Mouse (Mus musculus) embryonic fibroblast, embryonic 13.5 days (primary cell): ENCODE measurements around the gene Als2. TPM values are rescaled to one million over a fixed set of nuclear protein-coding genes. Genes with fewer than 3 reads are reported as not detected.

Experiments used
- H3K27ac ChIP-seq: 2 replicates; pipeline ENCODE4 v1.5.1; 2012; ENCODE audit warnings: low read length, control low read depth, inconsistent platforms; ENCODE audit not compliant: insufficient read depth
- H3K4me1 ChIP-seq: 2 replicates; pipeline ENCODE4 v1.6.1; 2011; ENCODE audit warnings: low read length; ENCODE audit not compliant: control insufficient read depth, insufficient read depth
- H3K4me3 ChIP-seq: 2 replicates; pipeline ENCODE4 v1.5.1; 2011; ENCODE audit warnings: mild to moderate bottlenecking, control low read depth, low read length; ENCODE audit not compliant: insufficient read depth
- CTCF ChIP-seq: IDR thresholded peaks from 2 replicates; pipeline ENCODE4 v1.5.1; 2011; ENCODE audit warnings: mild to moderate bottlenecking, control low read depth, low read length, moderate library complexity, borderline replicate concordance; ENCODE audit not compliant: insufficient read depth
- POLR2A ChIP-seq: IDR thresholded peaks from 2 replicates; pipeline ENCODE4 v1.6.1; 2011; ENCODE audit warnings: low read depth, mild to moderate bottlenecking, control low read depth, low read length, moderate library complexity
- polyA plus RNA-seq: library from polyadenylated mRNA; stranded (reverse); fragments of >200 nt; gene quantifications from 2 replicates; pipeline ENCODE4 v1.2.4, GENCODE M21; 2011; ENCODE audit warnings: low read depth; ENCODE audit not compliant: missing spikeins, insufficient read length

Als2 gene
- polyA plus RNA-seq, 1 experiment = 9.3 TPM

DNA sequence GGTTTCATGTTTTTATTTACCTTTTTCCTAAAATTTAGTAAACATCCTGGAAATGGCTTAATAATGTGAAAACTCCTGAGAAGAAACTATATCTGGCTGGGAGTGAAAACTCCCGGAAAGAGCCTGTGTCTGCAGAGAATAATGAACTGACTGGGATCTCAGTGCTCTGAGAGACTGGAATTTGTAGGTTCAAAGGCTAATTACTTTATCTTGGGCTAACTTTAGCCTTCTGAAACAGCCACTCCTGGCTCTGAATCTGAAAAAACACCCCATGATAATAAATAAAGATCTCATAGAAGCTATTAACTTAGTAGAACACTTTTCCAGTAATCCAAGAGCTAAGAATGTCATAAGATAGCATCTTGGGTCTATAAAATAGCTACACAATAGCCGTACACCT lies 68.5 kb downstream of the Als2 start:
- Histone ChIP-seq H3K27ac (no peak overlapping the region), H3K4me3 (no peak overlapping the region), H3K4me1 (peaks cover 13% of the 10 kb centered on the region)
- no peak for TF ChIP-seq CTCF
- no peak for TF ChIP-seq POLR2A

DNA sequence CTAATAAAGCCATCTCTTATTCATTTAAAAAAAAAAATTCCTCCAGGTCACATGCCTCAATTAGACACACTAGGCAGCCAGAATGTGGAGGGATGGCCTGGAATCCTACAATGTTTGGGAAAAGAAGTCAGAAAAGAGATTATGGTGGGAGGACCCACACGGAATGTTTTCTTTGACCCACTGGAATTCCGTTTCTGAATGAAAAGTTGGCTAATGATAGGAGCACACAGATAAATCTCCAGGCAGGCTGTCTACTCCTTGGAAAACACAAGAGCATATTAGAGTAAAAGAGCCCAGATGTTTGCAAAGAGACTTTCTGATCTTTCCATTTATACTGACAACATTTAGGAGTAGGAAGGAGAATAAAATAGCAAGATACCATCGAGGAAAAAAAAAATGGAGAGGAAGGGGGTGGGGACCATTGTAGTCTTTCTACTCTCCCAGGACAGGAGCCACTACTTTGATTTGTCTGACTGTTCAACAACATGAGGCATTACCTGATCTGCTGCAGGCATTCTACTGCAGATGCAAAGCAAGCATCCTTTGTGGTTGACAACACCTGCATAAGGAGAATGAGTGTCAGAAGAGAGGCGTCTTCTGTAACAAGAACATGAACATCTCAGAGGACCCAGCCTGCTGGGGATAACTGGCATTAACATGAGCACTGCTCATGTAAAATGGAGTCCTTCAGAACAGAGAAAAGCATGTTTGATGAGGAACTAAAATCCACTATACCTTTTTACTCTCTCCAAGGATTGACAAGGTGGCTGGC lies 69.2 kb downstream of the Als2 start:
- TF ChIP-seq CTCF (no peak), POLR2A (no peak)
- no peak overlapping the region for H3K4me3 ChIP-seq
- H3K27ac ChIP-seq = no peak overlapping the region
- H3K4me1 ChIP-seq = peaks cover 19% of the 10 kb centered on the region

DNA sequence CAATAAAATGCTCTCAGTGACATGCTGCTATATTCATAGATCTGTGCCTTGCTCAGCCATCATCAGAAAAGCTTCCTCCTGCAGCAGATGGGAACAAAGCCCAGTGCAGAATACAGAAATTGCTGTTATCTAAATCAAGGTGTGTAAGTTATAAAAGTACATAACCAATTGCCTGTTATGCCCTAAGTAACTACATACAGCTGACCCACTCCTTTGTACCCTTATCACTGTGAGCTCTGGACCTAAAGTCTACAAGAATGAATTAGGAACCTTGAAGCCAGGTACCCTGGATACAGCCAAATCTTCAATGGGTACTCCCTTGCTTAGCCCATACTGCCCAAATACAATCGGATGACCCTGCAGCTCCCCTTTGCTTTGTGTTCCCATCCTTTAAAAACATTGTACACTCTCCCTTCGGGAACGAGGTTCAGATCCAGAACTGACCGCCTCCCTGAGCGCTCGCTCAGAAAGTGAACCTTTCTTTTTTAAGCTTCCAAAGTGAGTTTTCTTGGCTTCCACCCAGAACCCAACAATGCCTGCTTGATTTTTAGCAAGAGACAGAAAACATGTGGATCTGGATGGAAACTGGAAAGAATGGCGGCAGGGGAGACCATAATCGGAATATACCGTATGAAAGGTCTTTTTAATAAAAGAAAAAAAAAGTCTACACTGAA lies 70.7 kb downstream of the Als2 start:
- no peak overlapping the region for H3K4me3 ChIP-seq
- H3K4me1 ChIP-seq = peaks cover 16% of the 10 kb centered on the region
- no peak for TF ChIP-seq CTCF
- TF ChIP-seq POLR2A = no peak
- no peak overlapping the region for H3K27ac ChIP-seq

DNA sequence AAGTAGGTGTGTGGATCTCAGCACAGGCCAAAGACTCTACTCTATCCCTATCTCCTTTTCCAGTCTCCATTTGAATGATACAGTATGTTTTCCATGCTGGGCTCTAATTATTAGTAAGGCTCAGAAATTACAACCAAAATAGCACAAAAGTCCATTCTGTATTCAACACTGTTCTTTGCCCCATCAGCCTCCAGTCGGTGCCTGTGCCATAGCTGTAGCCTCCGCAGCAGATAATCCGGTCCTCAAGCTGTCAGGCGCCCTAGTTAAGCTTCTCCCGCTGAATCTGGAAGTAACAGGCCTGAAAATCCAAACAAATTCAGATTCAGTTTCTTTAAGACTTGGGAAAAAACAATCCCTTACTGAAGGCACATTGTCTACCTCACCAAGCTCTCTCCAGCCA lies 73.1 kb downstream of the Als2 start:
- H3K4me1 ChIP-seq = peaks cover 17% of the 10 kb centered on the region
- H3K4me3 ChIP-seq = no peak overlapping the region
- TF ChIP-seq POLR2A (no peak), CTCF (no peak)
- no peak overlapping the region for H3K27ac ChIP-seq

DNA sequence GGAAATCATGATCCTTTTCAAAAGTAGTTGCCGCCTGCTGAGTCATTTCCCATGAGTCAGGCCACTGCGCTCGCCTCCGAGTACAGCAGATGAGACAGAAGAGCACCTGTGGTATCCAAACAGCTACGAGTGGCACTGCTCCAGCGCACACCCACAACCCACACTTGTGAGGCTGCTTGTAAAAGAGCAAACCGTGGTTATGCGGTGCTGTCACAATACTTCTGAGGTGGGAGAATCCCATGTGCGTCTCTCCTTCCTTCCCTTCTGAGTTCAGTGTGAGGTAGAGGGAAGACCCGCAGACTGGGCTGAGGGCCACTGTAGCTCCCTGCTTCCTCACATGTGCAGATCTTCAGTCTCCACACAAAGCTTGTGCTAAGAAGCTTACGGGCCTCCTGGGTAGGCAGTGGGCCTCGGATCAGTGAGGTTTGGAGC lies 74.0 kb downstream of the Als2 start, which contains the start of gene Mpp4:
Mpp4 (minus strand) TSS at position 360 of the 432 bp plus-strand sequence.
- Histone ChIP-seq H3K27ac (peak within 1 kb of the TSS; percentile 87), H3K4me1 (peaks cover 17% of the 10 kb centered on the region)

DNA sequence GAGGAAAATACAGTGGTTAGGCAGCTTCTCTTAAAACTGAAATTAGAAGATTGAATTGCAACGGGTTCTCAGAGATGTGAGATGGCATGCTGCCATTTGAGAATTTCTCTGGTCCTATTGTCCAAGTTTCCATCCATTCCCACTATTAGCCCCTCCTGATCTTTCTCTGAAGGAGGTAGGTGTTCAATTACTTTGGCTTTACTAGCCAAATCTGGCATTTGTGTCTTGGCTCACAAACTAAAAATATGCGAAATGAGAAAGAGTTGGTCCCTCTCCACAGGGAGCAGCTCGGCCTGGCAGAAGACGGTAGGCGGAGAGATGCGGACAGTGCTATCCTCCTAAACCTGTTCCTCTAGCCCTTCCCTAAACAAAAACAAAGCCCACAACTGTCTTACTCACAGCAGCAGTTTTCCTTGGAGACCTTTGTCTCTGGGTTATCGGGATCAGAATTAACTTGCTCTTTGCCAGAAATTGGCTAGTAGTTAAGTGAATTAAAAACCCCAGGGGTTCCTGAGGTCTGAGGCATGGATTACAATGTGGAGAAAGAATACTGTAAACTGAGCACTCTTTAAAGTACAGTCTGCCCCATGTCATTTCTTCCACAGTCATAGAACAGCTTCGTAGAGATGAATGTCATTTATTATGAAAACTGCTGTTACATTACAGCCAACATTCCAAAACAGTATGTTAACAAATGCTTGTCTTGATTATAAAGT lies 74.6 kb downstream of the Als2 start:
- H3K27ac ChIP-seq = peak overlapping the region; percentile 87
- H3K4me3 ChIP-seq = no peak overlapping the region
- TF ChIP-seq CTCF = no peak
- H3K4me1 ChIP-seq = peaks cover 17% of the 10 kb centered on the region

More for the DNA sequence above, 74.0 kb downstream of the Als2 start, which contains the start of gene Mpp4:
- no peak within 1 kb of the TSS for H3K4me3 ChIP-seq
- TF ChIP-seq CTCF = no peak
- no peak for TF ChIP-seq POLR2A

DNA sequence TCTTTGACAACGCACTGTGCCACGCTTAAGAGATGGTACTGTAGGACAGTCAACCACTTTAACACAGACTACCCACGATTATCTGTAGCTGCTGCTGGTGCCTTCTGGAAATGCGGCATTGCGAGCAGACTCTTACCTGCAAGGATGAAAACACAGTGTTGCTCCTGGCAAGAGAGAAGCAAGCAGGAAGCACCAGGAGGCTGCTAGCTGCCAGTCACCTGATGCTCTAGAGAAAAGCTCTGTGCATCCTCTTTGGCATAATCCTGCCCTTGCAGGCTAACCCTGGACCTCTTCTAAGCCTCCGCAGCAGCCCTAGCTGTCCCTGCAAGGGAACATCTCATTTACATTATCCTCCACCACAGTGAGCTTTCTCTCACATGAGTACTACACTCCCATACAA lies 75.6 kb downstream of the Als2 start:
- Histone ChIP-seq H3K27ac (no peak overlapping the region), H3K4me3 (no peak overlapping the region), H3K4me1 (peaks cover 15% of the 10 kb centered on the region)
- TF ChIP-seq CTCF (no peak), POLR2A (no peak)

DNA sequence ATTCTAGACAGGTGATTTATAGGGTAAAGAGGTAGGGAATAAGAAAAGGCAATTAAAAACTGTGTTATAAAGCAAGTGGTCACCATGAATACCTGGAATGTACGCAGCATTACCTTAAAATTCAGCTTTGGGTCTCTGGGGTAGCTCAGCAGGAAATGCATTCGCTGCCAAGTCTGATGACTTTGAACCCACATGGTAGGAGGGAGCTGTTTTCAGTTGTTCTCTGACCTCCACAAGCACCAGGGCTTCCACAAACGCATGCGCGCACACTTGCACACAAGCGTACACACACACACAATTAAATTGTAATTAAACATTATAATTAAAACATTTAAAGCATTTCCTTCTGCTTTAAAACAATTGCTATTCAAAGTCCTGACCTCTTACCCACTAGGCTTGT lies 76.2 kb downstream of the Als2 start:
- H3K27ac ChIP-seq = no peak overlapping the region
- TF ChIP-seq POLR2A = no peak
- TF ChIP-seq CTCF = no peak
- no peak overlapping the region for H3K4me3 ChIP-seq
- H3K4me1 ChIP-seq = peaks cover 15% of the 10 kb centered on the region

DNA sequence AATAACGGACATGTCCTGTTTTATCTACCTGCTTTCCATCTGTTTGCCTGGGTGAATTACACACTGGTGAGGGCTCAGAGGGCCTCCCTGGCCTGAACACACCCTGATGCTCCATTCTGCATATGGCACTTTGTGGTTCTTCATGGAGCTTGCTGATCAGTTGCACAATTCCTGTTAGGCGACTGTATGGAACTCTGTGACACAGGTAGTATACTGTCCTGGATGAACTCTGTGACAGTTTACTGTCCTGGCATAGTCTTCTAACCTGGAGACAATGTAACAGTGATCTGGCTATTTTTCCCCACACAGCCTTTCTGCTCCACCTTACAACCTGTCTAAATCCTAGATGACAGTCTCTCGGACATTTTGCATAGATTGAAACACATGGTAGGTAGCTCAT lies 77.9 kb downstream of the Als2 start:
- TF ChIP-seq CTCF (no peak), POLR2A (no peak)
- Histone ChIP-seq H3K4me3 (no peak overlapping the region), H3K4me1 (peaks cover 15% of the 10 kb centered on the region), H3K27ac (no peak overlapping the region)

DNA sequence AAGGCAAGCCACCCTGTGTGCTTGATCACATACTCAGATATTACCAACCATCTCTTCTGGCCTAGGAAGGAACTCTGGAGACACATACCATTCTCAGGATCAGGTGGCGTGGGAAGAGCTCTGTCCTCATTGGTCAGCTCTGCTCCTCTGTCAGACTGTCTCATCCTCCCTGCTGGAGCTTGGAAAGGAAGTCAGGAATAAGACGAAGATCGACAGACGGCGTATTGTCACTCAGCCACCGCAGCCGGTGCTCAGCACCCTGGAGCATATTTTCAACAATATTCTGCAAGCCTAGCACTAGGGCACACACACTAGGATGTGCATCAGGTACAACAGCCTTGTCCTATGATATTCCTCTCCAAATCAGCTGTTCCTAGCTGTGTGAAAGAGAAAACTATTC lies 78.5 kb downstream of the Als2 start:
- H3K27ac ChIP-seq = no peak overlapping the region
- peaks cover 15% of the 10 kb centered on the region for H3K4me1 ChIP-seq
- TF ChIP-seq POLR2A (no peak), CTCF (no peak)
- no peak overlapping the region for H3K4me3 ChIP-seq
